Mouse (Mus musculus) intestine, embryonic 14.5 days (tissue): ENCODE data around the gene Tmem211. TPM values are rescaled to one million over a fixed set of nuclear protein-coding genes. Genes with fewer than 3 reads are reported as not detected.

Source experiments
- ATAC-seq: fragments of 200-750 bp; cut with Nextera tagmentation; replicated peaks from 2 replicates; pipeline ENCODE4 v1.8.0; 2017; ENCODE audit warnings: low read depth, moderate number of reproducible peaks, moderate TSS enrichment, moderate library complexity; ENCODE audit not compliant: low FRiP score, low TSS enrichment
- DNase-seq: peaks from one replicate; pipeline ENCODE4 v3.0.0-alpha.2; 2018; ENCODE audit warnings: low spot score
- H3K27ac ChIP-seq: fragments of 300-500 bp; sonication (generic); 2 replicates; pipeline ENCODE4 v1.5.1; 2014; ENCODE audit warnings: low read depth, mild to moderate bottlenecking, control low read depth
- H3K27me3 ChIP-seq: fragments of 300-500 bp; sonication (generic); replicated peaks from 2 replicates; pipeline ENCODE4 v1.6.1; 2014; ENCODE audit warnings: low read length, control low read depth; ENCODE audit not compliant: control insufficient read depth, insufficient read depth
- H3K36me3 ChIP-seq: fragments of 300-500 bp; sonication (generic); 2 replicates; pipeline ENCODE4 v1.6.1; 2014; ENCODE audit warnings: low read length, control low read depth; ENCODE audit not compliant: control insufficient read depth, insufficient read depth
- H3K4me1 ChIP-seq: fragments of 300-500 bp; sonication (generic); replicated peaks from 2 replicates; pipeline ENCODE4 v1.6.1; 2014; ENCODE audit warnings: low read length, control low read depth, mixed read lengths; ENCODE audit not compliant: control insufficient read depth, insufficient read depth
- H3K4me2 ChIP-seq: fragments of 300-500 bp; sonication (generic); 2 replicates; pipeline ENCODE4 v1.6.1; 2014; ENCODE audit warnings: low read length
- H3K4me3 ChIP-seq: fragments of 300-500 bp; sonication (generic); 2 replicates; pipeline ENCODE4 v1.5.1; 2014; ENCODE audit warnings: low read depth, low read length, control low read depth, mixed read lengths
- H3K9ac ChIP-seq: fragments of 300-500 bp; sonication (generic); 2 replicates; pipeline ENCODE4 v1.6.1; 2014; ENCODE audit warnings: mild to moderate bottlenecking, low read length
- H3K9me3 ChIP-seq: fragments of 300-500 bp; sonication (generic); 2 replicates; pipeline ENCODE4 v1.6.1; 2016; ENCODE audit warnings: low read length, control low read depth; ENCODE audit not compliant: control insufficient read depth
- WGBS: fragments of 180-500 bp; shearing (Covaris S2); extraction: QIAGEN DNeasy Blood & Tissue Kit; methylation state at CpG from one replicate; pipeline ENCODE4 v1.1.7; 2014; 5-methylcytosine and 5-hydroxymethylcytosine counted together
- polyA plus RNA-seq: library from polyadenylated mRNA; unstranded; fragments of >200 nt; fragmentation: Nextera tagmentation; extraction: Ambion mirVana; gene quantifications from 2 replicates; pipeline ENCODE4 v1.2.1, GENCODE M21; 2014

Tmem211 gene
- polyA plus RNA-seq, 1 experiment from 2014 or later: not detected

DNA sequence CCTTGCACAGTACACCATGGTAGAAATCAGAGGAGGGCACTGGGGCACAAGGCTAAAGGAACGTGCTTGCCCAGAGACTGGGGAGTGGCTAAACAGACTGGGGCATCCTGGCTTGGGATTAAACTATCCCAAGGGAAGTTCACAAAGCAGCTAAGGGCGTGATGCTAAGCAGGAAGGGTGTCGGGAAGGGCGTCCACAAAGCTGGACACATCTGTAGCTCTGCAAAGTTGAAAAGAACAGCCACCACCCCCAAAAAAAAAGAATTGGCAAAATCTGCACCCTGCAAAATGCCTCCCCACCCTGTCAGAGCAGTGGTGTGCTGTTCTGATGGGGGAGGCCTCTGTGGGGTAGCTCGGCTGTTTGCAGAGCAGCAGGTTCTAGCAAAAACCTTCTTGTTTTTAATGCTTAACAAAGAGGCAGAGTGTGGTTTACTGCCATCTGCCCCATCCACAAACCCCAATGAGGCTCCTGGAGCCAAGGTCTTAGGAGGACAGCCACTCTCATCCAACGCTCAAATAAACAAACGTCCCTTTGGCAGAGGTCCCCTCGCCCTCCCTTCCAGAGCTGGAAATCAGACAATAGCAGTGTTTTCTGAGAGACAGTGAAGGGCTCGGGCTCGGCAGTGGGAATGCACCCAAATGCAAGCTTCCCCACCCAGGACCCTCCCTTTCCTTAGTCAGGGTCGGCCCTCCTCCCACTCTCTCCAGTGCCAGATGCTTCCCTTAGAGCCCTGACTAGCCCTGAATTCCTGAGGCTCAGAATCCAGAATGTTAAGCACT is 17.9 kb upstream of the Tmem211 start:
- ATAC-seq: 0 out of 2 replicates have a peak, but pooled peaks have one; percentile 28
- H3K27ac ChIP-seq: peak overlapping the region; percentile 80
- no peak overlapping the region for H3K4me3 ChIP-seq
- 32% methylated on average over 11 of the region's 11 CpGs for WGBS
- no peak for DNase-seq
- H3K4me1 ChIP-seq: peaks cover 30% of the 10 kb centered on the region
- no peaks in the 10 kb centered on the region for H3K27me3 ChIP-seq
- no peaks in the 10 kb centered on the region for H3K9me3 ChIP-seq
- no peaks in the 10 kb centered on the region for H3K36me3 ChIP-seq
- peak overlapping the region; percentile 14; the same call in 1 of the 2 replicates for H3K4me2 ChIP-seq
- H3K9ac ChIP-seq: no peak overlapping the region

DNA sequence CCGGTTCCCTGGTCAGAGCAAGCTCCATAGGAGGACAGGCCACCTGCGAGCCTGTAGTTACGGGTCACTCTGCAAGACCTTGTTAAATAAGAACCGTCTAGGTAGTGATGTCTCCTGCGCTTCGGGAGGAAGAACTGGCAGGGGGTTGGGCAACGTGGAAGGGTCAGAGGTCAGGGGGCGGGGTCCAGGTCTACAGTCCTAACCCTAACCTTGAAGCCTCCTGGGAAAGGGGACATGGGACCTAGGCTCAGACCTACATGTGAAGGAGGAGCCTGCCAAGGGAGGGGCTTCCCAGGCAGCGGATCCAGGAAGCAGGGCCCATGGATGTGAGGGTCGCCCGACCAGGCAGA is 17.3 kb upstream of the Tmem211 start:
- H3K9ac ChIP-seq: no peak overlapping the region
- WGBS: 39% methylated on average over 11 of the region's 11 CpGs
- H3K36me3 ChIP-seq: no peaks in the 10 kb centered on the region
- 0 out of 2 replicates have a peak, but pooled peaks have one; percentile 5 for ATAC-seq
- H3K27ac ChIP-seq: peak overlapping the region; percentile 80
- H3K9me3 ChIP-seq: no peaks in the 10 kb centered on the region
- H3K4me3 ChIP-seq: no peak overlapping the region
- H3K27me3 ChIP-seq: no peaks in the 10 kb centered on the region
- DNase-seq: no peak
- peak overlapping the region; percentile 14; the same call in 1 of the 2 replicates for H3K4me2 ChIP-seq
- H3K4me1 ChIP-seq: peaks cover 30% of the 10 kb centered on the region

DNA sequence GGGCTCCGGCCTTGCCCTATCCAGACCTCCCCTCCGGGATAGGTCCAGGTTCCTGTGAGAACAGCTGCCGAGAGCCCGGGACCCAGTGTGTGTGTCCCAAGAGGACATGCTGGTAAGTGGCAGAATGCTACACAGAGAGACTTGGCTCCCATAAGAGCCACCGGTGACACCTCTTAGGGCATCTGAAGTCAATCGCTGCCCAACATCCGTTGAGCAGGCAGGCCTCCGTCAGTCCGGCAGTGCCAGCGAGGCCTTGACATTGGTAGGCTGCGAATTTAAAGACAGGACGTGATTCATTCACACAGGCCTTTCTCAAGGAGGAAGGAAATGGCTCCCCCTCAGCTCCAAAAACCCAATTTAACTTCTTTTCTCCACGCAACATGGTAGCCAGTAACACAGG is 16.8 kb upstream of the Tmem211 start:
- Histone ChIP-seq H3K27ac (peak overlapping the region; percentile 80; the same call in 1 of the 2 replicates), H3K9me3 (no peaks in the 10 kb centered on the region), H3K9ac (no peak overlapping the region), H3K36me3 (no peaks in the 10 kb centered on the region), H3K4me2 (no peak overlapping the region), H3K4me3 (no peak overlapping the region), H3K27me3 (no peaks in the 10 kb centered on the region), H3K4me1 (peaks cover 30% of the 10 kb centered on the region)
- DNase-seq: no peak
- WGBS: 83% methylated on average over 13 of the region's 13 CpGs
- no peak for ATAC-seq

DNA sequence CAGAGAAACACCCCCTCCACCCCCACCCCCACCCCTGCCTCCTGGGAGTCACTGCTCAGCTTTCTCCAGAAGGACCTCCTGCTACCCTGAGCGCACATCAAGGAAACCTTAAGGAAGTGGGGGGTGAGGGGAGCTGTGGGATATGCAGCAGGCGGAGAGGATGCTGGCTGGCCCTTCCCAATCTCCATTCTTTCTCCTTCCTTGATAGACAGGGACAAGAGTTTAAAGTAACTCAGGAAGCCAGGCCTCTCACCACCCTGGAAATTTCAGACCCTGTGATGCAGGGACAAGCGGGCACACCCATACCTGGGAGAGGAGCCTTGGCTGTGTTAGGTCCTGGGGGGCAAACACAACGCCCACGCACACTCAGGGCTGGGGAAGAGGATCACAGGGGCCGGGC is 16.4 kb upstream of the Tmem211 start:
- Histone ChIP-seq H3K9me3 (no peaks in the 10 kb centered on the region), H3K36me3 (no peaks in the 10 kb centered on the region), H3K9ac (no peak overlapping the region), H3K4me2 (no peak overlapping the region), H3K4me3 (no peak overlapping the region), H3K27me3 (no peaks in the 10 kb centered on the region), H3K4me1 (peaks cover 30% of the 10 kb centered on the region), H3K27ac (peak overlapping the region; percentile 80; the same call in 1 of the 2 replicates)
- no peak for DNase-seq
- ATAC-seq: no peak
- 79% methylated on average over 6 of the region's 6 CpGs for WGBS

DNA sequence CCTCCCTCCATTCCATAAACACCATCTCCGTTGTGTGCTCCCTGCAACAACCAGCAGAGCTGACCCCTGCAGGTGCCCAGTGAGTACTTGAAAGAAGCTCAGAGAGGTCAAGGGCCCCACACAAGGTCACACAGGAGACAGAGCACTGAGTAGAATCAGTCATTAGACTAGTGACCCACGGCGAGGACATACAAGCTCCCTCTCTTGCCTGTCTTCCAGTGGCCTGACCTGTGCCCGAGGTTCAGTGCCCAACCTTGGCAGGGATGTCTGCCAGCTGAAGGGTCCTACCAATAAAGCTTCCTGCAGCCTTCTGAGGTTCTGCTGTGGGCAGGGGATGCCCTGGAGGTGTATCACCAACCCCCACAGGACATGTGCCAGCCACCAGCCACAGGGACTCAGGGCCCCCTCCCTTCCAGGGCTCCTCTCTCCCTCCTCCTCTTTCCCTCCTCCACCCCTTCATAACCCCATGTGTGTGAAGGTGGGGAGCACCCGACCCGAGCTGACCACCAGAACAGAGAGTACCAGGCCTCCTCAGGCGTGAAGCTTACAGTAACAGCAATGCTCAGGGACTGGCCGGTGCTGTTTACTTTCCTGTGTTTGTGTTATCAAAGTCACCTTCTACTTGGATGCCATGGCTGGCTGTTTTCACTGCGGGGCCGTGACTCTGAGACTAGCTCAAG is 14.4 kb upstream of the Tmem211 start:
- no peaks in the 10 kb centered on the region for H3K9me3 ChIP-seq
- H3K27me3 ChIP-seq: no peaks in the 10 kb centered on the region
- H3K4me3 ChIP-seq: no peak overlapping the region
- DNase-seq (no peak), ATAC-seq (no peak)
- no peaks in the 10 kb centered on the region for H3K36me3 ChIP-seq
- no peak overlapping the region for H3K27ac ChIP-seq
- WGBS: 74% methylated on average over 10 of the region's 10 CpGs
- no peak overlapping the region for H3K9ac ChIP-seq
- peaks cover 19% of the 10 kb centered on the region for H3K4me1 ChIP-seq
- H3K4me2 ChIP-seq: no peak overlapping the region

DNA sequence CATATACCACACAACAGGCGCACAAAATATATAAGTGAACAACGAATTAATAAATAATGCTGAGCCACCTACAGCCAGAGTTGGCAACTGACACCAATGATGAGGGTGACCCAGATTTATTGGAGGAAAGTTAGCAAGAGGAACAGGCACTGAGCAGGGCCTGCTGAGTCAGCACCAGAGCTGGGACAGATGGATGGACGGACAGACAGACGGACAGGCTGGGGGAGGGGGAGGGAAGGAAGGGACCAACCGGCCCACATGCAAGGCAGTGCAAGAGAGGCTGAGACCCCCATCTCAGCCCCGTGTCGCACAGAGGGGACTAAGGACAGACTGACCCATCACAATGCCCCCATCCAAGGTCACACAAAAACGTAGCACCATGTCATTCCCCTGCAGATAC is 12.7 kb upstream of the Tmem211 start:
- 87% methylated on average over 8 of the region's 8 CpGs for WGBS
- Histone ChIP-seq H3K9ac (no peak overlapping the region), H3K36me3 (no peaks in the 10 kb centered on the region), H3K9me3 (no peaks in the 10 kb centered on the region), H3K27ac (no peak overlapping the region), H3K4me3 (no peak overlapping the region), H3K27me3 (no peaks in the 10 kb centered on the region), H3K4me1 (peaks cover 13% of the 10 kb centered on the region), H3K4me2 (no peak overlapping the region)
- ATAC-seq: no peak
- no peak for DNase-seq

DNA sequence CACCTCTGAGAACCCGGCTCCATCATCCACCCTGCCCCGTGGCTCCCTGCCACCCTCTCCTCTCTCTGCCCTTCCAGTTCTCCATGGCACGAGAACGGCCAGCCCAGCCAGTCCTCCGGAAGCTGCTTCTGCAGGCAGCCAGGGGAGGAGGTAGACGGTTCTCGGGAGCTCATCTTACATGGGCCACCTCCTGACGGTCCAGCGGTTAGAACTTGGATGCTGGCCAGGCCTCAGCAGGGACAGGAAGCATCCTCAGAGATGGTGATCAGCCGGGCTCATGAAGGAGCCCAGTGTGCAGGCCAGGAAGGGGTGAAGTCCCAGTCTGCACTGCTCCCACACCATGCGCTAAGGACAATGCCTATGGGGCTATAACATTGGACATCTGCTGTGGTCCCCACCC is 12.3 kb upstream of the Tmem211 start:
- Histone ChIP-seq H3K27me3 (no peaks in the 10 kb centered on the region), H3K4me1 (peaks cover 9% of the 10 kb centered on the region), H3K4me3 (no peak overlapping the region), H3K36me3 (no peaks in the 10 kb centered on the region), H3K9me3 (no peaks in the 10 kb centered on the region), H3K9ac (no peak overlapping the region), H3K27ac (no peak overlapping the region), H3K4me2 (no peak overlapping the region)
- DNase-seq (no peak), ATAC-seq (no peak)
- WGBS: 57% methylated on average over 11 of the region's 11 CpGs

DNA sequence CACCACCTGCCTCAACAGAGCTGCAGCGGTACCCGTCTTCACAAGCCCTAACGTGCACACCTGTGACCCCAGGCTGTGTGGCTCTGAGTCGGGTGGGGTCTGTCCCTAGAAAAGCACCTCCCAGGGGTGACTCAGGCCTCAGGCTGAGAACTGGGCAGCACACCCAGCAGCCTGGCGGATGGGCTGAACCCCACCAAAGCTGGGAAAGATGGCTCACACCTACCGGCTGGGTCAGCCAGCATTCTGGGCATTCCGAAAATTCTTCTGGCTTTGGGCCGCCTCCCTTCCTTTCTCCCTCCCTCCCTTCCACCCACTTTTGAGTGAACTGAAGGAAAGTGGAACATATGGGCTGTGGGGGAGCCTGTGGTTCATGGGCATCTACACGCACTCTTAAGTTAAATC is 11.1 kb upstream of the Tmem211 start:
- Histone ChIP-seq H3K27me3 (no peaks in the 10 kb centered on the region), H3K9ac (no peak overlapping the region), H3K27ac (no peak overlapping the region), H3K4me3 (no peak overlapping the region), H3K9me3 (no peaks in the 10 kb centered on the region), H3K4me1 (peaks cover under 1% of the 10 kb centered on the region), H3K4me2 (no peak overlapping the region), H3K36me3 (no peaks in the 10 kb centered on the region)
- 72% methylated on average over 9 of the region's 9 CpGs for WGBS
- ATAC-seq (no peak), DNase-seq (no peak)
